Mouse (Mus musculus): Measurements from ENCODE around the gene Kif16b. TPM values are rescaled to one million over a fixed set of nuclear protein-coding genes. Genes with fewer than 3 reads are reported as not detected.
A peak's percentile ranks its signal among the peaks of the same experiment; 100 is the strongest.
"Not testable (repeated sequence)": the region's sequence is repeated elsewhere in the genome, so short reads cannot be mapped to it uniquely, and the experiment has no call there.

Kif16b gene
- polyA plus RNA-seq, 1 experiment from 2014 or later = 10.3 TPM

GRCm38 (mm10) chr2:142590284-142590724 is 311.0 kb downstream of the Kif16b start:
- Histone ChIP-seq H3K4me1 (ENCODE audit: insufficient read depth) (no peaks in the 10 kb centered on the region), H3K9me3 (ENCODE audit: low read depth, low read length) (no peaks in the 10 kb centered on the region), H3K27ac (ENCODE audit: low read depth) (no peak overlapping the region), H3K36me3 (ENCODE audit: insufficient read depth) (no peaks in the 10 kb centered on the region), H3K9ac (no peak overlapping the region), H3K4me2 (no peak overlapping the region), H3K4me3 (ENCODE audit: low read depth, low read length) (no peak overlapping the region), H3K27me3 (ENCODE audit: insufficient read depth, low read length) (no peaks in the 10 kb centered on the region)
- DNase-seq (peak; percentile 6), ATAC-seq (ENCODE audit: insufficient read depth) (no peak)
- no peak for TF ChIP-seq CTCF (IDR thresholded peaks at IDR 0.05; ENCODE audit: low read depth)
- WGBS = 42% methylated on average over 6 of the region's 6 CpGs

GRCm38 (mm10) chr2:142589403-142590283 is 311.7 kb downstream of the Kif16b start:
- Histone ChIP-seq H3K9ac (no peak overlapping the region), H3K9me3 (ENCODE audit: low read depth, low read length) (no peaks in the 10 kb centered on the region), H3K4me3 (ENCODE audit: low read depth, low read length) (no peak overlapping the region), H3K4me2 (no peak overlapping the region), H3K36me3 (ENCODE audit: insufficient read depth) (no peaks in the 10 kb centered on the region), H3K27me3 (ENCODE audit: insufficient read depth, low read length) (no peaks in the 10 kb centered on the region), H3K4me1 (ENCODE audit: insufficient read depth) (no peaks in the 10 kb centered on the region), H3K27ac (ENCODE audit: low read depth) (no peak overlapping the region)
- 71% methylated on average over 14 of the region's 14 CpGs for WGBS
- TF ChIP-seq CTCF (IDR thresholded peaks at IDR 0.05; ENCODE audit: low read depth) = no peak
- DNase-seq = no peak
- no peak for ATAC-seq (ENCODE audit: insufficient read depth)

DNA sequence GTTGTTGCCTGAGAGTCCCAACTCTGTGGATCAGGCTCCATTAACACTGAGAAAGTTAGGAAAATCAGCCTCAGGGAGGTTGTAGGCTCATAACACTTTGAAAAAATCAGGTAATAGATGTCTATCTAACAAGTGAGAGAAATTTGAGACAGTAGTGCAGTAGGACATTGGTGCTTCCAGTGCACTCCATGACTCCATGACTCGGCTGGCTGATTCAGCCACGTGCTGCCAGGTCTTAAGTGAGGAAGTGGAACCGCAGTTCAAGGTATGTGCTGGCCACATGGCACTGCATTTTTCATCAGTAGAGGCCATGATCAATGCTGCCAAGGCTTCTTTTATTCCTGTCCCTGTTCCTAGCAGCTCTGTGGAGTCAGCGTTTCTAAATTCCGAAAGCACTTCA is 315.5 kb downstream of the Kif16b start:
- Histone ChIP-seq H3K4me2 (no peak overlapping the region), H3K4me1 (ENCODE audit: insufficient read depth) (no peaks in the 10 kb centered on the region), H3K27ac (ENCODE audit: low read depth) (no peak overlapping the region), H3K9ac (no peak overlapping the region), H3K27me3 (ENCODE audit: insufficient read depth, low read length) (no peaks in the 10 kb centered on the region), H3K9me3 (ENCODE audit: low read depth, low read length) (no peaks in the 10 kb centered on the region), H3K36me3 (ENCODE audit: insufficient read depth) (no peaks in the 10 kb centered on the region), H3K4me3 (ENCODE audit: low read depth, low read length) (no peak overlapping the region)
- ATAC-seq (ENCODE audit: insufficient read depth) = no peak
- WGBS = 84% methylated on average over 5 of the region's 5 CpGs
- no peak for DNase-seq
- no peak for TF ChIP-seq CTCF (IDR thresholded peaks at IDR 0.05; ENCODE audit: low read depth)

DNA sequence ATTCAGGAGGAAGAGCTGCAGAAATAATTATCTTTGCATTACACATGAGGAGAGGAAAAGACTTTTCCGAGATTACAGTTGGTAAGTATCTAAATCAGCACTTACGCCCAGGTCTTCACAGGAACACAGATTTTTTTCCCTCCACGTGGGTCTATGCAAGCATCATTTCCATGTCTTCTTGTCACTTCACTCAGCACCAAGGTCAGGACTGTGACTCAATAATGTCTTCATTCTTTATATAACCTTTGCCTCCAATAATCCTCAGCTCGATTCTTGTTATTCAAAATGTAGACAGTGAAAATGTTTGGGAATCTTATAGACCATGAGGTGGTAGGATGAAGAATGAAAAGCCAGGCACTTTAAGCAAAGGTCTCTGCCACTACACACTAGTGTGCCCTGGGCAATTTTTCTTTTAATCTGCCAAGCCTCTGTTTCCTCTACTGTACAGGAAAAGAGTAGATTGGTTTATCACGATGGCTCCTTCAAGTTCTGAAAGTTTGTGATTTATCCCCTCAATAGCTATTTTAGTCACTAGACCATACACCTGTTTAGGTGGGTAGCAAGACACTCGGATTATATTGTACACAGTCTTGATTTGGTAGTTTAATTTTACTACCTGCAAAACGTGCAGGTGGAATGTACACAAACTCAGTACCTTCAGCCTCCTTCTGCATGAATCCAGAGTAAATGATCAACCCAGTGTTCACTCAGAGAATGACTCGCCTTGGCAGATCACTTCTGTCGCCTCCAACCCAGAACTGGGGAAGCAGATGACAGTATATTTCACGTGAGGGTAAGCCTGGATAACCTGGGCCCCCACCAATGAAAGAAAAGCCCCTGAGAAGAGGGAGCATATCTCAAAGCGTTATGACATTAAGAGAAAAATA is 316.2 kb downstream of the Kif16b start:
- Histone ChIP-seq H3K4me1 (ENCODE audit: insufficient read depth) (no peaks in the 10 kb centered on the region), H3K4me3 (ENCODE audit: low read depth, low read length) (no peak overlapping the region), H3K27me3 (ENCODE audit: insufficient read depth, low read length) (no peaks in the 10 kb centered on the region), H3K9me3 (ENCODE audit: low read depth, low read length) (no peaks in the 10 kb centered on the region), H3K4me2 (no peak overlapping the region), H3K27ac (ENCODE audit: low read depth) (no peak overlapping the region), H3K9ac (no peak overlapping the region), H3K36me3 (ENCODE audit: insufficient read depth) (no peaks in the 10 kb centered on the region)
- no peak for TF ChIP-seq CTCF (IDR thresholded peaks at IDR 0.05; ENCODE audit: low read depth)
- DNase-seq (no peak), ATAC-seq (ENCODE audit: insufficient read depth) (no peak)
- WGBS = 59% methylated on average over 11 of the region's 11 CpGs

DNA sequence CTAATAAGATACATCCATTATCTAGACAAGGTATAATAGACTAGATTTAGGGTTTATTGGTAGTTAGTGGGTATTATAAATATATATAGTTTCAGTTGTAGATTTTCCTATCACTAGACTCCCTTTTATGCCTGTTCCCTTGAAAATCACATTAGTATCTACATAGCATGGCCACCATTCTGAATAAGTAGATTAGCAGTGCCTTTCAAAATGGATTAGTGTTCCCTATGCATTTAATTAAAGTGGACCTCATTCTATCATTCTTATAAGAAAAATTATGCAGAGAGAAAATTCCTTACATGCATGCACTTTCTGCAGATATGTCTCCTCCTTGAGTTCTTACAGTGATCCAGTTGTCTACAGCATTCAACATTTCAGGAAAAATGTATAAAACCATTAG is 320.9 kb downstream of the Kif16b start:
- no peaks in the 10 kb centered on the region for H3K4me1 ChIP-seq (ENCODE audit: insufficient read depth)
- H3K9ac ChIP-seq = no peak overlapping the region
- no peak overlapping the region for H3K4me2 ChIP-seq
- H3K4me3 ChIP-seq (ENCODE audit: low read depth, low read length) = no peak overlapping the region
- H3K27ac ChIP-seq (ENCODE audit: low read depth) = no peak overlapping the region
- DNase-seq (no peak), ATAC-seq (ENCODE audit: insufficient read depth) (no peak)
- no peaks in the 10 kb centered on the region for H3K36me3 ChIP-seq (ENCODE audit: insufficient read depth)
- TF ChIP-seq CTCF (IDR thresholded peaks at IDR 0.05; ENCODE audit: low read depth) = no peak
- H3K9me3 ChIP-seq (ENCODE audit: low read depth, low read length) = no peaks in the 10 kb centered on the region
- no peaks in the 10 kb centered on the region for H3K27me3 ChIP-seq (ENCODE audit: insufficient read depth, low read length)

DNA sequence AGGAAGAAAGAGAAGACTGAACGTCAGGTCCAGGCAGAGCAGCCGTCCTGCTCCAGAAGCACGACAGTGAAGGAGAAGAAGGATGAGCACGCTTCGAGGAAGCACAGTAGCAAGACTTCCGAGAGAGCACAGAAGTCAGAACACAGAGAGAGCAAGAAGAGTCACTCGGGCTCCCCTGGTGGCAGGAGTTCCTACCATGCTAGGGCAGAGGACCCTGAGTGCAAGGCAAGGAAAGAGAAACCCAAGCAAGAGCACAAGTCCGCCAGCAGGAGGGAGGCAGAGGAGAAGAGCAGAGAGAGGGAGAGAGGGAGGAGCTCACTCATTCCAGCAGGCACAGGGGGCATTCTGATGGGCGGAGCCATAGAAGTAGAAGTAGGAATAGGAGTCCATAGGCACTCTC is 323.9 kb downstream of the Kif16b start:
- peak; percentile 41 for TF ChIP-seq CTCF (IDR thresholded peaks at IDR 0.05; ENCODE audit: low read depth)
- H3K4me1 ChIP-seq (ENCODE audit: insufficient read depth); H3K4me3 ChIP-seq (ENCODE audit: low read depth, low read length); H3K27ac ChIP-seq (ENCODE audit: low read depth); H3K36me3 ChIP-seq (ENCODE audit: insufficient read depth); H3K4me2 ChIP-seq; H3K27me3 ChIP-seq (ENCODE audit: insufficient read depth, low read length); H3K9ac ChIP-seq; H3K9me3 ChIP-seq (ENCODE audit: low read depth, low read length); ATAC-seq (ENCODE audit: insufficient read depth); DNase-seq: not testable (repeated sequence)
- WGBS = 53% methylated on average over 9 of the region's 9 CpGs

GRCm38 (mm10) chr2:142569771-142570170 is 331.6 kb downstream of the Kif16b start:
- Histone ChIP-seq H3K4me3 (ENCODE audit: low read depth, low read length) (no peak overlapping the region), H3K36me3 (ENCODE audit: insufficient read depth) (no peaks in the 10 kb centered on the region), H3K4me2 (no peak overlapping the region), H3K9ac (no peak overlapping the region), H3K4me1 (ENCODE audit: insufficient read depth) (no peaks in the 10 kb centered on the region), H3K27ac (ENCODE audit: low read depth) (no peak overlapping the region), H3K27me3 (ENCODE audit: insufficient read depth, low read length) (no peaks in the 10 kb centered on the region), H3K9me3 (ENCODE audit: low read depth, low read length) (no peaks in the 10 kb centered on the region)
- DNase-seq (no peak), ATAC-seq (ENCODE audit: insufficient read depth) (no peak)
- 67% methylated on average over 8 of the region's 8 CpGs for WGBS
- TF ChIP-seq CTCF (IDR thresholded peaks at IDR 0.05; ENCODE audit: low read depth) = no peak

Other genes with a start within 250 kb of the Kif16b start
- 85.2 and 91.0 TPM in 2 replicates for gene Snrpb2, start 161.5 kb upstream of the Kif16b start, polyA plus RNA-seq (2014; fragmentation: Nextera tagmentation; extraction: Ambion mirVana)
- 1.0 and 1.3 TPM in 2 replicates for gene Otor, start 176.9 kb upstream of the Kif16b start, polyA plus RNA-seq (2014; fragmentation: Nextera tagmentation; extraction: Ambion mirVana)

All from lung, embryonic 14.5 days (tissue).